Mouse (Mus musculus) adrenal gland (tissue): ENCODE measurements around the gene Metrnl.

Source experiments
- intact Hi-C: fragments of 180-260 bp; cut with DNase I; formaldehyde crosslinking; loops from one replicate; pipeline ENCODE4 v1.15.1; 2025

Metrnl gene

GRCm38 (mm10) chr11:121683243-121683642 is 18.1 kb upstream of the Metrnl start:
- intact Hi-C loops, result no loop called here

GRCm38 (mm10) chr11:121685491-121686001 is 15.8 kb upstream of the Metrnl start:
- intact Hi-C loops, result no loop called here

GRCm38 (mm10) chr11:121686091-121686490 is 15.3 kb upstream of the Metrnl start:
- intact Hi-C loops, result no loop called here

- intact Hi-C loops, result no loop called here
Observed at GRCm38 (mm10) chr11:121686674-121687073, 14.7 kb upstream of the Metrnl start.

- intact Hi-C loops, result no loop called here
Observed at GRCm38 (mm10) chr11:121688024-121688423, 13.3 kb upstream of the Metrnl start.

- intact Hi-C loops, result no loop called here
Observed at GRCm38 (mm10) chr11:121695304-121696064, 5.9 kb upstream of the Metrnl start.

GRCm38 (mm10) chr11:121697271-121697670 is 4.1 kb upstream of the Metrnl start:
- intact Hi-C loops, result no loop called here

GRCm38 (mm10) chr11:121698381-121698955 is 2.9 kb upstream of the Metrnl start:
- intact Hi-C loops, result no loop called here

GRCm38 (mm10) chr11:121702111-121702894 is 959 bp downstream of the Metrnl start:
- intact Hi-C loops, result loop anchor here (5.0 kb wide), 2 partner anchors 40 to 105 kb away; no protein-coding TSS in a partner anchor

GRCm38 (mm10) chr11:121702895-121703618 is 1.7 kb downstream of the Metrnl start:
- intact Hi-C loops, result loop anchor here (5.0 kb wide), 2 partner anchors 41 to 104 kb away; no protein-coding TSS in a partner anchor

- intact Hi-C loops, result loop anchor here (5.0 kb wide), 2 partner anchors 41 to 104 kb away; no protein-coding TSS in a partner anchor
Observed at GRCm38 (mm10) chr11:121703619-121704215, 2.4 kb downstream of the Metrnl start.

- intact Hi-C loops, result no loop called here
Observed at GRCm38 (mm10) chr11:121706521-121707005, 5.2 kb downstream of the Metrnl start.

- intact Hi-C loops, result no loop called here
Observed at GRCm38 (mm10) chr11:121709278-121709677, 7.9 kb downstream of the Metrnl start.

GRCm38 (mm10) chr11:121710245-121710644 is 8.9 kb downstream of the Metrnl start:
- intact Hi-C loops, result no loop called here

- intact Hi-C loops, result no loop called here
Observed at GRCm38 (mm10) chr11:121712987-121713386, 11.6 kb downstream of the Metrnl start.

GRCm38 (mm10) chr11:121713569-121713968 is 12.2 kb downstream of the Metrnl start:
- intact Hi-C loops, result no loop called here

- intact Hi-C loops, result no loop called here
Observed at GRCm38 (mm10) chr11:121714745-121715485, 13.6 kb downstream of the Metrnl start.

- intact Hi-C loops, result no loop called here
Observed at GRCm38 (mm10) chr11:121717724-121718123, 16.4 kb downstream of the Metrnl start.

- intact Hi-C loops, result no loop called here
Observed at GRCm38 (mm10) chr11:121720752-121721151, 19.4 kb downstream of the Metrnl start.

- intact Hi-C loops, result no loop called here
Observed at GRCm38 (mm10) chr11:121722434-121722833, 21.1 kb downstream of the Metrnl start.
